8 mouse cellular contexts compared by ENCODE assay signal in genomic region chr11:77501392-77501791, GRCm38 (mm10). TPM values are rescaled to one million over a fixed set of nuclear protein-coding genes. Genes with fewer than 3 reads are reported as not detected.
DNase-seq lines count a peak whose midpoint lies in the region; TF ChIP-seq lines count a peak whose summit lies in the region.

No protein-coding gene starts in this region.

- peak; percentile 91 to 98 (median 95) for TF ChIP-seq CTCF in MEL (IDR thresholded peaks at IDR 0.05 in 2 of 3, conservative IDR thresholded peaks at IDR 0.05 in 1 of 3; ENCODE audit: control insufficient read depth in 1 of 3, insufficient read depth in 1 of 3, low read depth in 2 of 3, low read length in 3 of 3, poor library complexity in 1 of 3, severe bottlenecking in 1 of 3)
- peak; percentile 87; the same call in 1 of the 2 replicates for TF ChIP-seq CTCF in small intestine, adult 2 months (IDR thresholded peaks at IDR 0.05; ENCODE audit: extremely low read depth, insufficient read length, insufficient replicate concordance, low read depth, low read length)

- WGBS in heart, embryonic 10.5 days: 34% methylated on average over 5 of the region's 5 CpGs
- WGBS in small intestine, adult 2 months: 19% methylated on average over 5 of the region's 5 CpGs

- peaks cover 17% of the 10 kb centered on the region; the same call in 1 of the 2 replicates for H3K79me2 ChIP-seq in MEL (ENCODE audit: control insufficient read depth, insufficient read depth, low read length, poor library complexity)

- H3K27ac ChIP-seq in heart, embryonic 10.5 days: no peak overlapping the region
- H3K27ac ChIP-seq in MEL (ENCODE audit: control insufficient read depth, low read depth, low read length): no peak overlapping the region
- H3K27ac ChIP-seq in small intestine, adult 2 months (ENCODE audit: insufficient read depth, low read depth, low read length): no peak overlapping the region

- peak; percentile 59 for TF ChIP-seq RAD21 in MEL (IDR thresholded peaks at IDR 0.05; ENCODE audit: low read depth, low read length)

- TF ChIP-seq EP300 in MEL (IDR thresholded peaks at IDR 0.05; ENCODE audit: low read depth in 1 of 2, low read length in 2 of 2): no peak

- no peak overlapping the region for H3K4me3 ChIP-seq in heart, embryonic 10.5 days
- H3K4me3 ChIP-seq in MEL (ENCODE audit: control insufficient read depth in 1 of 2, insufficient read depth in 1 of 2, low read depth in 2 of 2, low read length in 2 of 2): no peak overlapping the region
- H3K4me3 ChIP-seq in small intestine, adult 2 months (ENCODE audit: low read depth, low read length): no peak overlapping the region

- TF ChIP-seq POLR2A in MEL (IDR thresholded peaks at IDR 0.05; ENCODE audit: control insufficient read depth in 1 of 2, insufficient read depth in 1 of 2, low read depth in 1 of 2, low read length in 2 of 2, poor library complexity in 1 of 2): no peak
- no peak for TF ChIP-seq POLR2A in small intestine, adult 2 months (IDR thresholded peaks at IDR 0.05; ENCODE audit: low read depth, low read length)

- H3K27me3 ChIP-seq in heart, embryonic 10.5 days (ENCODE audit: insufficient read depth, poor library complexity, severe bottlenecking): no peaks in the 10 kb centered on the region
- no peaks in the 10 kb centered on the region for H3K27me3 ChIP-seq in MEL (ENCODE audit: control insufficient read depth in 1 of 2, insufficient read depth in 2 of 2, low read length in 2 of 2)
- no peaks in the 10 kb centered on the region for H3K27me3 ChIP-seq in small intestine, adult 2 months (ENCODE audit: control insufficient read depth, insufficient read depth, low read length)

- no peak overlapping the region for H3K9ac ChIP-seq in MEL (ENCODE audit: control insufficient read depth, low read depth, low read length, poor library complexity, severe bottlenecking)

- H3K36me3 ChIP-seq in heart, embryonic 10.5 days: peaks cover 75% of the 10 kb centered on the region
- peaks cover 0 to 1% of the 10 kb centered on the region in 2 experiments; a peak in 1 of 4 replicates for H3K36me3 ChIP-seq in MEL (ENCODE audit: control insufficient read depth in 1 of 2, insufficient read depth in 2 of 2, low read length in 2 of 2)
- peaks cover 46% of the 10 kb centered on the region for H3K36me3 ChIP-seq in small intestine, adult 2 months (ENCODE audit: control insufficient read depth, insufficient read depth, low read length)

- H3K9me3 ChIP-seq in heart, embryonic 10.5 days: no peaks in the 10 kb centered on the region
- no peaks in the 10 kb centered on the region for H3K9me3 ChIP-seq in MEL (replicated peaks; ENCODE audit: insufficient read depth, low read length)

- peak; percentile 74 for DNase-seq in heart, adult 8-10 months (ENCODE audit: low spot score)
- DNase-seq in heart, embryonic 10.5 days (ENCODE audit: low spot score): no peak
- DNase-seq in MEL (ENCODE audit: low read depth, low spot score): peak; percentile 89
- peak; percentile 90 for DNase-seq in cerebellum, adult 9-10 months
- peak; percentile 59 to 73 for DNase-seq in frontal cortex, postnatal 25 days (ENCODE audit: low spot score in 2 of 2)
- peak; percentile 87 for DNase-seq in kidney, postnatal 10 days
- DNase-seq in lung, postnatal 36 days: peak; percentile 92

- peaks cover 47% of the 10 kb centered on the region for H3K4me1 ChIP-seq in heart, embryonic 10.5 days
- H3K4me1 ChIP-seq in MEL (ENCODE audit: control insufficient read depth in 1 of 2, insufficient read depth in 2 of 2, low read length in 2 of 2): no peaks in the 10 kb centered on the region
- H3K4me1 ChIP-seq in small intestine, adult 2 months (ENCODE audit: control insufficient read depth, insufficient read depth, insufficient read length, low read length): peaks cover 44% of the 10 kb centered on the region

TF ChIP-seq in MEL, 35 proteins besides CTCF, POLR2A, EP300 and RAD21:
- TF ChIP-seq MAFK (IDR thresholded peaks at IDR 0.05; ENCODE audit: borderline replicate concordance, low read depth, low read length): no peak
- peak; percentile 84 for TF ChIP-seq SMC3 (IDR thresholded peaks at IDR 0.05; ENCODE audit: low read depth, low read length)
- peak; percentile 31; the same call in 1 of the 2 replicates for TF ChIP-seq ZC3H11A (IDR thresholded peaks at IDR 0.05; ENCODE audit: low read depth, low read length)
TF ChIP-seq in MEL: peak in this region for 2.

RNA-seq across cellular contexts. Expression of gene Git1, which starts 8.0 kb away (rescaled TPM):
- 10 to 100 TPM; 53.5 to 63.3 (median 57.1) TPM for total RNA-seq in heart, adult 8-10 months (2022)
- polyA plus RNA-seq in heart, embryonic 10.5 days (2016; fragmentation: Nextera tagmentation; extraction: Ambion mirVana): 9.0 and 11.9 TPM in 2 replicates
- 32.0 and 33.1 TPM in 2 replicates for total RNA-seq in MEL (2012; rRNA removed)
- polyA plus RNA-seq in MEL (2012; ENCODE audit: insufficient read depth in 1 of 2, insufficient read length in 2 of 2, low read depth in 1 of 2, low replicate concordance in 2 of 2, missing spikeins in 1 of 2): 10 to 100 TPM in 1 of 2 experiments, not detected in 1; 81.4 TPM
- polyA plus RNA-seq in small intestine, adult 2 months (2012; rRNA removed): 50.0 and 119 TPM in 2 replicates

RNA-seq across cellular contexts. Expression of gene Ankrd13b, which starts 11.9 kb away (rescaled TPM):
- 10 to 100 TPM in 2 of 4 experiments, 1 to 10 TPM in 2; 7.5 to 11.6 (median 9.9) TPM for total RNA-seq in heart, adult 8-10 months (2022)
- 2.5 and 3.5 TPM in 2 replicates for polyA plus RNA-seq in heart, embryonic 10.5 days (2016; fragmentation: Nextera tagmentation; extraction: Ambion mirVana)
- 20.9 and 22.6 TPM in 2 replicates for total RNA-seq in MEL (2012; rRNA removed)
- polyA plus RNA-seq in MEL (2012; ENCODE audit: insufficient read depth in 1 of 2, insufficient read length in 2 of 2, low read depth in 1 of 2, low replicate concordance in 2 of 2, missing spikeins in 1 of 2): 10 to 100 TPM in 1 of 2 experiments, not detected in 1; 54.0 TPM
- polyA plus RNA-seq in small intestine, adult 2 months (2012; rRNA removed): 9.2 and 12.0 TPM in 2 replicates

RNA-seq across cellular contexts. Expression of gene Abhd15, which starts 13.5 kb away (rescaled TPM):
- total RNA-seq in heart, adult 8-10 months (2022): 1 to 10 TPM; 1.7 to 3.2 (median 2.2) TPM
- 1.6 and 1.9 TPM in 2 replicates for polyA plus RNA-seq in heart, embryonic 10.5 days (2016; fragmentation: Nextera tagmentation; extraction: Ambion mirVana)
- 1.7 and 1.8 TPM in 2 replicates for total RNA-seq in MEL (2012; rRNA removed)
- 1 to 10 TPM in 1 of 2 experiments, not detected in 1; 1.9 TPM for polyA plus RNA-seq in MEL (2012; ENCODE audit: insufficient read depth in 1 of 2, insufficient read length in 2 of 2, low read depth in 1 of 2, low replicate concordance in 2 of 2, missing spikeins in 1 of 2)
- polyA plus RNA-seq in small intestine, adult 2 months (2012; rRNA removed): 2.7 and 3.7 TPM in 2 replicates

RNA-seq across cellular contexts. Expression of gene Trp53i13, which starts 14.4 kb away (rescaled TPM):
- total RNA-seq in heart, adult 8-10 months (2022): 10 to 100 TPM; 10.5 to 12.4 (median 11.4) TPM
- 25.2 and 30.2 TPM in 2 replicates for polyA plus RNA-seq in heart, embryonic 10.5 days (2016; fragmentation: Nextera tagmentation; extraction: Ambion mirVana)
- total RNA-seq in MEL (2012; rRNA removed): 6.0 and 6.6 TPM in 2 replicates
- 10 to 100 TPM in 1 of 2 experiments, not detected in 1; 12.3 TPM for polyA plus RNA-seq in MEL (2012; ENCODE audit: insufficient read depth in 1 of 2, insufficient read length in 2 of 2, low read depth in 1 of 2, low replicate concordance in 2 of 2, missing spikeins in 1 of 2)
- polyA plus RNA-seq in small intestine, adult 2 months (2012; rRNA removed): 15.2 and 46.8 TPM in 2 replicates

RNA-seq across cellular contexts. Expression of gene Gm10392, which starts 17.6 kb away (rescaled TPM):
- not detected for total RNA-seq in heart, adult 8-10 months (2022)
- polyA plus RNA-seq in heart, embryonic 10.5 days (2016; fragmentation: Nextera tagmentation; extraction: Ambion mirVana): 0.11 TPM in 1 of 2 replicates, not detected in the other
- 0.20 and 0.27 TPM in 2 replicates for total RNA-seq in MEL (2012; rRNA removed)
- under 1 TPM in 1 of 2 experiments, not detected in 1; 0.10 TPM for polyA plus RNA-seq in MEL (2012; ENCODE audit: insufficient read depth in 1 of 2, insufficient read length in 2 of 2, low read depth in 1 of 2, low replicate concordance in 2 of 2, missing spikeins in 1 of 2)
- polyA plus RNA-seq in small intestine, adult 2 months (2012; rRNA removed): not detected in 2 replicates
